Comparison of ENCODE assay signal across 8 mouse cellular contexts in the genomic region with DNA sequence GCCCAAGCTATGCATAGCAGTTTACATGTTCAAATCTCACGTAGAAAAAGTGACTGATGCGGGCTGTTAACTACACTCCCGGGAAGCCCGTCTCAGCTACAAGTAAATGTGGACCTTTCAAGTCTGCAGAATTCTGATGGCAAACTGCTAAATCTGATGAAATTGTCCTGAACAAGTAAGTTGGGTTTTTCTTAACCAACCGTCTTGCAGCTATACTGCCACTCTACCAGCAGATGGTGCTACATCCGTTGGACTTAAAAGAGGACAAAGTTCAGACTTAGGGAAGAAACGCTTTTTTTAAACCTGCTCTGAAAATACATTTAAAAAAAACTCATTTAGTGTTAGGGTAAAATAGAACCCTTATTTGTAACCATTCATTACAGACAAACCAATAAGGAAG. TPM values are rescaled to one million over a fixed set of nuclear protein-coding genes. Genes with fewer than 3 reads are reported as not detected.
A peak's percentile ranks its signal among the peaks of the same experiment; 100 is the strongest.
DNase-seq lines count a peak whose midpoint lies in the region; ATAC-seq and TF ChIP-seq lines count a peak whose summit lies in the region.

No protein-coding gene starts in this region.

- H3K9me3 ChIP-seq in embryonic facial prominence, embryonic 14.5 days (ENCODE audit: control insufficient read depth, low read length) = no peaks in the 10 kb centered on the region
- no peaks in the 10 kb centered on the region for H3K9me3 ChIP-seq in hindbrain, embryonic 13.5 days
- no peaks in the 10 kb centered on the region for H3K9me3 ChIP-seq in midbrain, postnatal 0 days (ENCODE audit: low read length)

- no peaks in the 10 kb centered on the region for H3K27me3 ChIP-seq in embryonic facial prominence, embryonic 14.5 days (replicated peaks; ENCODE audit: control insufficient read depth, insufficient read depth, low read length)
- no peaks in the 10 kb centered on the region for H3K27me3 ChIP-seq in hindbrain, embryonic 13.5 days
- no peaks in the 10 kb centered on the region for H3K27me3 ChIP-seq in midbrain, postnatal 0 days (ENCODE audit: insufficient read depth, low read length)

- peak overlapping the region; percentile 98 for H3K4me3 ChIP-seq in embryonic facial prominence, embryonic 14.5 days (ENCODE audit: low read depth, low read length)
- H3K4me3 ChIP-seq in hindbrain, embryonic 13.5 days = peak overlapping the region; percentile 98
- H3K4me3 ChIP-seq in midbrain, postnatal 0 days (ENCODE audit: low read depth, low read length) = peak overlapping the region; percentile 92

- H3K4me2 ChIP-seq in embryonic facial prominence, embryonic 14.5 days (ENCODE audit: low read depth, low read length) = peak overlapping the region; percentile 76
- H3K4me2 ChIP-seq in hindbrain, embryonic 13.5 days = peak overlapping the region; percentile 69
- peak overlapping the region; percentile 87 for H3K4me2 ChIP-seq in midbrain, postnatal 0 days (ENCODE audit: low read depth, low read length, poor library complexity, severe bottlenecking)

- H3K36me3 ChIP-seq in embryonic facial prominence, embryonic 14.5 days (ENCODE audit: control insufficient read depth, insufficient read depth, low read length) = peaks cover 19% of the 10 kb centered on the region
- H3K36me3 ChIP-seq in hindbrain, embryonic 13.5 days = peaks cover 7% of the 10 kb centered on the region; the same call in 1 of the 2 replicates
- no peaks in the 10 kb centered on the region for H3K36me3 ChIP-seq in midbrain, postnatal 0 days (ENCODE audit: insufficient read depth, low read length)

- peaks cover 11% of the 10 kb centered on the region for H3K4me1 ChIP-seq in embryonic facial prominence, embryonic 14.5 days (ENCODE audit: control insufficient read depth, insufficient read depth, low read length)
- H3K4me1 ChIP-seq in hindbrain, embryonic 13.5 days (replicated peaks) = peaks cover 52% of the 10 kb centered on the region
- peaks cover 3% of the 10 kb centered on the region; the same call in 1 of the 2 replicates for H3K4me1 ChIP-seq in midbrain, postnatal 0 days (ENCODE audit: insufficient read depth, low read length)

- peak overlapping the region; percentile 3; the same call in 1 of the 2 replicates for H3K9ac ChIP-seq in embryonic facial prominence, embryonic 14.5 days (ENCODE audit: low read depth, low read length)
- H3K9ac ChIP-seq in hindbrain, embryonic 13.5 days = peak overlapping the region; percentile 55
- H3K9ac ChIP-seq in midbrain, postnatal 0 days (replicated peaks; ENCODE audit: low read length, poor library complexity, severe bottlenecking) = no peak overlapping the region

- 29% methylated on average over 7 of the region's 7 CpGs for WGBS in embryonic facial prominence, embryonic 14.5 days
- 35% methylated on average over 7 of the region's 7 CpGs for WGBS in hindbrain, embryonic 13.5 days
- 32% methylated on average over 7 of the region's 7 CpGs for WGBS in midbrain, postnatal 0 days

- TF ChIP-seq CTCF in midbrain, postnatal 0 days (IDR thresholded peaks at IDR 0.05) = peak; percentile 89

- no peak for ATAC-seq in embryonic facial prominence, embryonic 14.5 days (ENCODE audit: low read depth)
- ATAC-seq in hindbrain, embryonic 13.5 days (ENCODE audit: low FRiP score) = no peak
- no peak for ATAC-seq in midbrain, postnatal 0 days (ENCODE audit: low FRiP score)

- no peak overlapping the region for H3K27ac ChIP-seq in embryonic facial prominence, embryonic 14.5 days (replicated peaks; ENCODE audit: low read depth, low read length)
- no peak overlapping the region for H3K27ac ChIP-seq in hindbrain, embryonic 13.5 days
- H3K27ac ChIP-seq in midbrain, postnatal 0 days (ENCODE audit: low read depth, low read length) = no peak overlapping the region

- intact Hi-C loops in left cerebral cortex, postnatal 4 days (cut with DNase I) = no loop called here

- DNase-seq in 3T3-L1 (ENCODE audit: low read depth, low spot score) = peak; percentile 83
- DNase-seq in ES-CJ7 (ENCODE audit: low read depth, low spot score) = peak; percentile 87
- peak; percentile 87 for DNase-seq in embryonic facial prominence, embryonic 14.5 days (ENCODE audit: low spot score)
- peak; percentile 56 for DNase-seq in liver
- DNase-seq in midbrain, postnatal 0 days (ENCODE audit: low spot score) = peak; percentile 76
- peak; percentile 32 to 38 for DNase-seq in thymus, postnatal 36 days
- DNase-seq in left cerebral cortex, postnatal 4 days = no peak

RNA-seq across cellular contexts. Expression of gene Hnrnpa0, which starts 2.2 kb away (rescaled TPM):
- 41.5 and 45.1 TPM in 2 replicates for polyA plus RNA-seq in embryonic facial prominence, embryonic 14.5 days (2014; fragmentation: Nextera tagmentation; extraction: Ambion mirVana)
- 67.5 and 68.8 TPM in 2 replicates for polyA plus RNA-seq in hindbrain, embryonic 13.5 days (2015; fragmentation: Nextera tagmentation; extraction: Ambion mirVana)
- total RNA-seq in midbrain, postnatal 0 days (2014; rRNA removed) = 183 and 185 TPM in 2 replicates
- polyA plus RNA-seq in midbrain, postnatal 0 days (2015; fragmentation: Nextera tagmentation; extraction: Ambion mirVana) = 51.4 and 62.5 TPM in 2 replicates
- total RNA-seq in left cerebral cortex, postnatal 4 days (2021) = 100 to 1,000 TPM; 224 to 244 TPM

RNA-seq across cellular contexts. Expression of gene Klhl3, which starts 12.7 kb away (rescaled TPM):
- polyA plus RNA-seq in embryonic facial prominence, embryonic 14.5 days (2014; fragmentation: Nextera tagmentation; extraction: Ambion mirVana) = 3.2 and 3.4 TPM in 2 replicates
- 11.5 and 11.7 TPM in 2 replicates for polyA plus RNA-seq in hindbrain, embryonic 13.5 days (2015; fragmentation: Nextera tagmentation; extraction: Ambion mirVana)
- 11.0 and 13.4 TPM in 2 replicates for total RNA-seq in midbrain, postnatal 0 days (2014; rRNA removed)
- 9.8 and 11.2 TPM in 2 replicates for polyA plus RNA-seq in midbrain, postnatal 0 days (2015; fragmentation: Nextera tagmentation; extraction: Ambion mirVana)
- total RNA-seq in left cerebral cortex, postnatal 4 days (2021) = 10 to 100 TPM; 19.4 to 19.8 TPM

RNA-seq across cellular contexts. Expression of gene Idnk, which starts 31.3 kb away (rescaled TPM):
- 29.8 and 31.3 TPM in 2 replicates for polyA plus RNA-seq in embryonic facial prominence, embryonic 14.5 days (2014; fragmentation: Nextera tagmentation; extraction: Ambion mirVana)
- polyA plus RNA-seq in hindbrain, embryonic 13.5 days (2015; fragmentation: Nextera tagmentation; extraction: Ambion mirVana) = 71.4 and 73.5 TPM in 2 replicates
- 18.4 and 23.3 TPM in 2 replicates for total RNA-seq in midbrain, postnatal 0 days (2014; rRNA removed)
- polyA plus RNA-seq in midbrain, postnatal 0 days (2015; fragmentation: Nextera tagmentation; extraction: Ambion mirVana) = 54.3 and 54.6 TPM in 2 replicates
- 10 to 100 TPM; 23.1 to 25.5 TPM for total RNA-seq in left cerebral cortex, postnatal 4 days (2021)
